Mouse (Mus musculus): ENCODE data around the gene Ugt1a8.

Gene Ugt1a8

DNA sequence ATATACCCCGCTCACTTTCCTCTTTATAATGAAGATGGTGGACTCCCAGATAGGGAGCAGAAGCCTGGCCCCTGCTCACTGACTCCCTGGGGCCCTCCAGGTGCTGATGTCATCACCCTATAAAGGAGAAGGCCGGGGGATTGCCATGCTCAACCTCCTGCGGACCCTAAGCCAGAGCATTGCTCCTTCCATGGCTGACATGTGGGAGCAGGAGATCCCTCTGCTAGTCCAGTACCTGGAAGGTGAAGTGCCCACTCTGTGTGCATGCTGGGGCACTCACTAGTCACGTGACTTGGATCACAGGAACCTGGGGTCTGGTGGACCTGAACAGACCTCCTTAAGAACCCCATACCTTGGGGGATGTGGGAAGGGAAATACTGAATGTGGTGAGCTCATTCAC is 153.0 kb downstream of the Ugt1a8 start:
- no peak for DNase-seq

- no peak for DNase-seq
These were observed 156.2 kb downstream of the Ugt1a8 start for GRCm38 (mm10) chr1:88243861-88244260.

GRCm38 (mm10) chr1:88245881-88246280 is 158.3 kb downstream of the Ugt1a8 start:
- DNase-seq: no peak

DNA sequence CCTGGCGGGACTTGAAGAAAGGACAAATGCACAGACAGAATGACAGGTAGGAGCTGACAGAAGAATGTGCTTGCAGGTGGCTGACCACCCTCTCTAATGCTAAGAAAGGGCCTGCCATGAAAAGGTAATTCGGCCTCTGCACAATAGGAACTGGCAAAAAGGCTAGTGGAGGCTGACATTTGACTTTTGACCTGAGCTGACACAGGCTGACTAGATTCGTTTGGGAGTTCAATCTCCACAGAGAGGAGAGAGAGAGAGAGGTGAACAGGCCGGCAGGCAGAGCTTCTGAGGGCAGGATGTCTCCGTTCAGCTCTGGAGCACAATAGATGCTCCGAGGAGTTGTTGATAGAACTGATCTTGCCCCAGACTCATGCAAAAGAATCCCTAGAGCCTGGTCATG is 158.8 kb downstream of the Ugt1a8 start:
- DNase-seq: no peak

DNA sequence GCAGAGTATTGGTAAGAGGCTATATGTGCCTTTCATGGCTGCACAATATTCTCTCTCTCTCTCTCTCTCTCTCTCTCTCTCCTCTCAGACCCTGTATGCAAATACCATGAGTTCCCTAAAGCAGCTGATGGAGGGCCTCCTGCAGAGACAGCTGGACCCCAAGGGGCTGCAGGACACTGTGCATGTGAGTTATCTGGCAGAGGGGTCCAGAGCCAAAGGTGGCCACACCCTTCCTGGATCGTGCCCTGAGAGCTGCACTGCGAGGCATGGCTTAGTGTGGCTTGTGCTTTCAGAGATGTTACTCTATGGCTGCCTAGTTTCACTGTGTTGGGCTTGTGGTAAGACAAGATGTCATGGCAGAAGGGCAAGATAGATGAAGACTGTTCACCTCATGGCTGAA is 160.0 kb downstream of the Ugt1a8 start:
- no peak for DNase-seq

DNA sequence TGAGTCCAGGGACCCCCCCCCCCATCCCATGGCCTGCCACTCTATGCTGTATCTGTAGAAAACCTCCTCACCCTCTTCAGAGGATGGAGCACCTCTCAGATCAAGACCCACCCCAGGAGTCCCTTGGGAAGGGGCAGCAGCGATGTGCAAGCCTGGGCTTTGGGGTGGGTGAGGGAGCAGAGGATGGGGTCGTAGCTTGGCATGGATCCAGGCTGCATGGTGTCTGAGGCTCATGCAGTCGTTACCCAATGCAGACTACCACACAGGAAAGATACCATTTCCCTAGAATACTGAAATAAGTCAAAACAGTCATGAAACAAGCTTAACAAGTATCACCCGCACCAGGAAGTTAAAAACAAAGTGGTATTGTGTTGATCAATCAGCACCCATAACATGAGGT is 161.0 kb downstream of the Ugt1a8 start:
- DNase-seq: no peak

- no peak for DNase-seq
These were observed 162.0 kb downstream of the Ugt1a8 start for GRCm38 (mm10) chr1:88249596-88249995.

- no peak for DNase-seq
These were observed 162.4 kb downstream of the Ugt1a8 start for GRCm38 (mm10) chr1:88250023-88250422.

DNA sequence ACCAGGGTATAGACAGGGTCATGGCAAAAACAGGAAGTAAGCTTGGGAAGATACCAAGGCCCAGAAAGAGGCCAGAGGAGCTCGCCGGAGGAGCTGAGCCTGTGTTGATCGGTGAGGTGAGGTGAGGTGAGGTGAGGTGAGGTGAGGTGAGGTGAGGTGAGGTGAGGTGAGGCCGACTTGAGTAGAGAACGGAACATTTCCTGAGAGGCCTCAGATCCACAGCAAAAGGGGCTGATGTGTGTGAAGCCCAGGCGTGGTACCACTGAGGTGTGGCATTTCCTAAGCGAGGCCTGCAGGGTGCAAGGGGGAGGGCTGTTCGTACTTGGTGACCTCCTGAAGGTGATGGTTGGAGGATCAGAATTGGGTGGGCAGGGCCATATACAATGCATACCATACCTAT is 165.5 kb downstream of the Ugt1a8 start:
- DNase-seq: no peak

- DNase-seq: no peak
These were observed 165.9 kb downstream of the Ugt1a8 start for GRCm38 (mm10) chr1:88253540-88253939.

DNA sequence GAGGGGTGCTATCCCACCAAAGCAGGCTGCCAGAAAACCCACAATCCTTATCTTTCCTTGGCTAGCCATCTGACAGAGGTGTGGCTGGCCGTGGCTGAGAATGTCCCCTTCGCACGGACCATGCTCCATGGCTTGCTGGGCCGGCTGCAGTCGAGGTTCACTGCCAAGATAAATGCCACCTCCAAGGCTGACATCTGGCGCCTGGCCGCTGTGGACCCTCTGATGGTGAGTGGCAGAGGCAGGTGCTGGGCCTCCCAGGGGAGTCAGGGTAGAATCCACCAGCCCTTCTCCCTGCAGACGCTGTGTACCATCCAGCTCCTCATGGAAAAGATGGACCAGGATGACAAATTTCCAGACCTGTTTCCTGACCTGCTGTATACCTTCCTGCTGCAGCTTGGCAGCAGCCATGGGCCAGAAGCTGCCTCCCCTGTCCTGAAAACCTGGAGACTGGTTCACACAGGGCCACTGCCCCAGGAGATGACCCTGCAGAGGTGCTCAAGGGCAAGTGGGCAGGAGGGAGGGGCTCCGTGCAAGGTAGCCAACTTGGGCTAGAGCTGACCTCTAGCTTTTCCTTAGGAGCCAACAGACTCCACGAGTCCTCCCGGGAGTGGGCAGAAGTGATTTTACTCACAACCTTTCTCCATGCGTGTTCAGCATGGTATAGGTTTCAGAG is 167.3 kb downstream of the Ugt1a8 start:
- no peak for DNase-seq

GRCm38 (mm10) chr1:88255466-88255857 is 167.8 kb downstream of the Ugt1a8 start:
- DNase-seq: no peak

DNA sequence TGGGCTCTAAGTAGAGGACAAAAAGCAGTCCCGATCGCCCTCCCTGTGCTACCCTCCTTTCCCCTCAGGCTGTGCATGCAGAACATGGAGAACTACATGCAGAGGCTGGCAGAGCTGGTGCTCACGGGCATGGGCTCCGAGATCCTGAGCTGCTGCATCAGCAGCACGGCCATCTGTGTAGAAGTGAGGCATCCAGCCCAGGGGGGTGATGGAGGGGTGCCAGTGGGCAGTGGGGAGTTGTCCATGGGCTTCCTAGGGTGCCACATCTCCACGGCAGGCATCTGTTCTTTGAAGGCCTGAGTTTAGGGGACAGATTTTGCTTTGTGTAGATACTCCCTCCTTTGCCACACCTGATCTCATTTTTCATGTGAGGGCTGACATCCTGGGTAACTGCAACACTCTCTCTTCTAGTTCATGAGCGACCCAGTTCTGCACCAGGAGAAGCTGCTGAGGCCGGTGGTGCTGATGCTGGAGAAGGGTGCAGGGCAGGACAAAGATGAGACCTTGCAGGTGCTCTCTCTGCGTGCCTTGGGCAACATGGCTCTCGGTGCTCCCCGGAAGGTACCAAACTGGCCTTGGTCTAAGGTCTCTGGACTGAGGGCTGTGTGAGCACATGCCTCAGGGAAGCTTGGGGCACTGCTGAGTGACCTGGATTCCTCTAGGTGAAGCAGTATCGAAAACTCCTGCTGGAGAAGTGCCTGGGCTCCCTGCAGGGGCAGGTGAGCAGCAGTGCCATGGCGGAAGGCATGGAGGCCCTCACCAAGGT is 168.6 kb downstream of the Ugt1a8 start:
- no peak for DNase-seq

DNA sequence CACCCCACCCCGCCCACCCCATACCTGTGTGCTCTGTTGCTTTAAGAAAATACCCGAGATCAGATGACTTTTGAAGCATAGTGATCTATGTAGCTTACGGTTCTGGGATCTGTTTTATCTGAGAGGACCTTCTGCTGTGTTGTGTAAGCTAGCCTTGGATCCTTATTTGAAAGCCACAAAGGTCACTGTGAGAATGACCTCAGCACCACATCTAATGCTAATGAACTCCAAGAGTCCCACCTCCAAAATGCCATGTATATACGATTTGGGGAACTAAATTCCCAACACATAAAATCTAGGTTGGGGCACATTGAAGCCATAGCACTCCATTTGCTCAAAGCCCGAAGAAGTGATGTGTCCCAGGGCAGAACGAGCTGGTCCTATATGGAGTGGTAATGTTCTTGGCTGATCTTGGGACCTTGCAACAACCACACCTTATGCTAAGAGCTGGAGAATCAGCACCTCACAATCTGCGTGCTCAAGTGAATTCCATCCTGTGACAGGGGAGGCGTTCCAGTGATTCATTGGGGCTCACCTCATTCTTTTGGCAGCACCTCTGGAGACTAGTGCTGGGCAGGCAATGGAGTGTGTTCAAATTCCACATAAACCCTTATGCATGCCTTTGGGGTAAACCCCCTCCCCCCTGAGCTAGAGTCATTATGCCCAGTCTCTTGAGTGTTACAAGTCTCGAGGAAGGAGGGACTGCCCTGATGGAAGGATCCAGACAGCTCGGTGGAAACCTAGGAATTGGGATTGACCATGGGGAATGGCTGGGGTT is 169.5 kb downstream of the Ugt1a8 start:
- DNase-seq: no peak

DNA sequence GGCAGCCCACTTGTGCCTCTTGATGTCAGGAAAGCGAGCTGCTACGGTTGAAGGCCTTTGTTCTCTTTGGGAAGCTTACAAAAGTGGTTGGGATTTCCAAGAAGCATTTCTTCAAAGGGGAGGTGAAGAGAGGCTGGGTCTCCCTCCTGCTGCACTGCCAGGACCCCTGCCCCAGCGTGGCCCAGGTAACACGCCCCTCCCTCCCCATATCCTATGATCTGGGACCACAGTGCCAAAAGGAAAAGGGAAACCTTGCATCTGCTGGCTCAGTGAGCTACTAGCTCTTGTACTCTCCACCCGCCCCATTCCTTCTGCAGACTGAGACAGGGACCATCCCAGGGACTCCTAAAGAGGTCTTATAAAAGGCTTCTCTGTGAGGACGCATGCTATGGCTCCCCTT is 170.1 kb downstream of the Ugt1a8 start:
- DNase-seq: no peak

GRCm38 (mm10) chr1:88258361-88258760 is 170.7 kb downstream of the Ugt1a8 start:
- DNase-seq: no peak

GRCm38 (mm10) chr1:88258881-88259642 is 171.4 kb downstream of the Ugt1a8 start:
- DNase-seq: no peak

DNA sequence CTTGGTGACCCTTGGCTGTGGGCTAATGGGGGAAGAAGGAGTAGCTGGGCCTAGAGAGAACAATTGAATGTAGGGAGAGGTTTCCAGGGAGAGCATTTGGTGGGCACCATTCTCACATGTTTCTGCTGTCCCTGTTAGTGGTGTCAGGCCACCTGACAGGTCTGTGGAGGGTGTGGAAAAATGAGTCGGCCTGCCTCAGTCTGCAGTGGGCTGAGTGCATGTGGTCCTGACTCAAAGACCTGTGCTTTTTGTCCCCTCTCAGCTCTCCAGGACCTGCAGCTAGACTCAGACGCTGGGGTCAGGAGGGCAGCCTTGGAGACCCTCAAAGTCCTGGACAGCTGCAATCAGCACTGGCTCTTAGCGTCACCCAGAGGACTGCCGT is 172.0 kb downstream of the Ugt1a8 start:
- no peak for DNase-seq

GRCm38 (mm10) chr1:88260114-88260513 is 172.5 kb downstream of the Ugt1a8 start:
- DNase-seq: peak; percentile 58 to 66

DNA sequence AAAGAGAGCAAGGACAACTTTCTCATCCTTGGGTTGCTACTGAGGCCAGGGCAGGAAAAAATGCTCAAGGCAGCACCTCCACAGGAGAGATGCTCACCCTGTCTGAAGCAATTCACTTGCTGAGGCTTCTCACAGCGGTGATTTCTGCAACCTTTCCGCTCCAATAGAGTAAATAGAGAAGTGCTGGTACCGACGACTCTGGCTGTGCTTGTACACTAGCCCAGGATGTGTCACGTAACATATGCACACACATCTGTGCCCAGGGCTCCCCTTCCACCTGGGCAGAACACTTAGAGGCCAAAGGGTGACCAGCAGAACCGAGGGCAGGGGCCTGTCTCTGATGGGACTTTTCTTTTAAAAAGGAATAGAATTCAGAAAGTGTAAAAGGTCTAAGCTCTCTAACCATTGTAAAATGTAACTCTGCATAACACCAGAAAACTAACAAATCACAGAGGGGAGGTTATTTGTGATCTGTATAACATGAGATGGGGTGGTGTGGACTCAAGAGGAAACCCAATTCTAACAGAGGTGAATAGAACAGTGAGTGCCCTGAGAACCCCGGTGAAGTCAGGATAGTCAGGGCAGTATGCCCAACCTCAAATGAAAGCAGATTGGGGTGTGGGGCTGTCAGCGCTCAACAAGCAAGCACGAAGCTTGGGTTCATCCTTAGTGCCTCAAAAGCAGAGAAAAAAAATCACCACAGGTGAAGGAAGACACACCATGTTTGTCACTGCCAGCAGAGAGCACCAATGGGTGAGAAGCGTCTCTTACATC is 173.2 kb downstream of the Ugt1a8 start:
- no peak for DNase-seq

DNA sequence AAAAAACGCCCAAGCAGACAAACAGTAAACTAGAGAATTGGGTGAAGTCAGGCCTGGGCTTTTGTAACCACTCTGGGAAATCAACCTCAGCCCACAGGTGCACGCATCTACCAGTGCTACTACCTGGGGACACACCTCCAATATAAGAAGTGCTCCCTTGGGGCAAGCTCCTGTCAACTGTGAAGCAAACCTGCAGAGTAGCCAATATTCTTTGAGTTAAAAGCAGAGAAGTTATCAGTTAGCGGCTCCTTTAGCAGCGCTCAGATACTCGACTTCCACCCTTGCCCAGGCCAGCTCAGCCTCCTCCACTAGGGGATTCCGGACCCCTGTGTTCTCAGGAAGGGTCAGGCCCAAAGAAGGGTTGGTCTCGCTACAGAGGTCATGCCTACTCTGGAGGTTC is 174.1 kb downstream of the Ugt1a8 start:
- DNase-seq: no peak

DNA sequence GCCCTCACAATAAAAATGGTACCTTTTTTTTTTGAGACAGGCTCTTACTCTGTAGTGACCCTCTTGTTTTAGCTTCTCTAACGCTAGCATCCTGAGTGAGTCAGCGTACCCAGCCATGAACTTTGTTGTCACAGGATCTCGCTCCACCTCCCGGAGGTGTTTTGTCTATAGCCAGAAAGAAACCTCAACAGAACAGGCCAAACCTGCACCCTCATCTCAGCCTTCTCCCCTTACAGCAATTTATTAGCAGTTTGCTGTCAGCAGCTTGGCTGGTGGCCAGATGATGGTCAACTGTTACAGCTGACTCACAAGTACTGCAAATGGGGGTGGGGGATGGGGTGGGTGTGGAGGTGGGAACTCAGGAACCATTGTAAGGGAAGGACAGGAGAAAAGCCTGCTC is 174.6 kb downstream of the Ugt1a8 start:
- peak in 1 of 2 experiments; percentile 60 for DNase-seq
